Mouse (Mus musculus): ENCODE measurements at regions not wholly inside any gene's neighbourhood (a gene's known extent, or its start where the extent isn't known, plus 50 kb on each side); places are given as distances from the start of the nearest gene placed in this dataset.

DNA sequence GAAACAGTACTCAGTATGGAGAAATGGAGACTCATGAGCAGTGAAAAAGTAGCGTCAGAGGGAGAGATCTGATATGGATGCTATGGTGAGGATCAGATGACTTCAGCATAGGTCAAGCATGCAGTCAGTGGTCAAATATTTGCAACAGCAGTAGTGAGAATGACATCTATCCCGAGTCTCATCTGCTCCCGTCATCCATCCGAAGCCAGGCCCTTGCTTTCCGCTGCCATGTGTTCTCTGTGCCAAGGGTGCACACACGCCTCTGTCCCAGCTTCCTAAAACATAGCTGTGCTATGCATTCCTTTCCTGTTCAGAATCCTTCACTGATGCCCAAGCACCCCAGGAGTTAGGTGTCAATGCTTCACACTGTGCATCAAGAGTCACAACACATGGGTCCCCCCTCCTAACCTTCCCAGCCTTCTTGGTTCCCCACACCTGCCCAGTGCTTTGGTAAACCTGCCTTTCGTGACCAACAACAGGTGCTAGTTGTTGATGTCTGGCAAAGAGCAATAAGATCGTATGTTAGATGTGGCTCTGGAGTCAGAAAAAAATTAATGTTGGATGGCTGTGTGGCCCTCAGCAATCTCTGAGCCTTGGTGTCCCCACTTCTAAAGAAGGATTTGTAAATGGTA is 85.1 kb upstream of the Bcl6 start:
- DNase-seq: no peak
- intact Hi-C loops (cut with DNase I): no loop called here

DNA sequence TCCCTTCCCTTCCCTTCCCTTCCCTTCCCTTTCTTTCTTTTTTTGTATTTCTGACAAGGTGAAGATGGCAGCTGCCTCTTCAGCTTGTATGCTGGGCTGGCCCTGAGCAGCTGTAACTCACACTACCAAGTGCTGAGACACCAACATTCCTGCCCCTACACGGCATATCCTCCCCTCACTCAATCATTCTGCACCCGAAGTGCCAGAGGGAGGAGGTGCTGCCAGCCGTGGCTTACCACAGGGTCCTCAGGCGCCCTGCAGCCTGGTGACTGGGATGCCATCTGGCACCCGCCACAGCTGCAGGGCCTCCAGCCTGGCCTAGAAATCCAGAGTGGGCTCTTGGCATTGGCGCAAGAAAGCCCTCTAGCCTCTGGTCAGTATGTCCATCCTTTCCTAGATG is 84.4 kb upstream of the Bcl6 start:
- no peak for DNase-seq

DNA sequence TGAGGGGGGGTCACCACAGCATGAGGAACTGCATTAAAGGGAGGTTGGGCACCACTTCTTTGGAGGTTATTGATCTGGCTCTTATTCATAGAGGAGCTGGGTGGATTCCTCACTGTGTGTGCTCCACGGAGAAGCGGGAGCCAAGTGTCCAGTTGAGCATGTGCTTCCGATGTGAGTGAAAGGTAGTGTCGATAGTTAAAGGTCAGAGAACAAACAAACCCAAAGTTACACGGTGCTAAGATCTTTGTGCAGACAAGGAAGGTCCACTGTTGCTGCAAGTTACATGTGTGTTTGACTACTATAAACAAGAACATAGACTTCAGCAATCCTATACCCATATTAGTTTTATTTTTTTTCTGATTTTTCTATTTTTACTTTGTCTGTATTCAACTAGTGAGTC is 80.8 kb upstream of the Bcl6 start:
- DNase-seq: no peak
- intact Hi-C loops (cut with DNase I): no loop called here

More for the DNA sequence above, 84.4 kb upstream of the Bcl6 start:
- intact Hi-C loops (cut with DNase I): no loop called here

DNA sequence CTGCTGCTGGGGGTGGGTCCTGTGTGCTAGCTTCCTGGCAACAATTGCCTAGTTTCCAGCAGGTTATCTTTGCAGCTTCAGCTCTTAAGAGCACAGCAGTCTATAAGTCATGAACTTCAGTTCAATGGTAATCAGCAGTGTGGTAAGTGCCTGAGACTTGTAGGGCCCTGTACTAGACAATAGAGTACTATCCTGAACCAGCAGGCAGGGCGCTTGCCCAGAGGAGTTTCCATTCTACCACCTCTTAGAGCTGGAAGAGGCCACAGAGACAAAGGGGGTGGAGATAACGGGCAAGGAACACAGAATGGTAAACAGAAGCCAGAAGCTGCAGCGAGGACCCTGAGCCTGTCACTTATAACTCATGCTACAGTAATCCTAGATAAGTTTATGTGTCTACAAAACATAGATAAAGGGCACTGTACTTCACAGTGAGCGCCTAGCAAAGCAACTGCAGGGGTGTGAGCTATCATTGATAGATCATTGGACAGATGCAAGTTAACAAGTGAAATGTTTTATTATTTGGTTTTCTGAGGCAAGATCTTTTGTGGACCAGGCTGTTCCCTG is 79.7 kb upstream of the Bcl6 start:
- DNase-seq: no peak
- intact Hi-C loops (cut with DNase I): no loop called here

DNA sequence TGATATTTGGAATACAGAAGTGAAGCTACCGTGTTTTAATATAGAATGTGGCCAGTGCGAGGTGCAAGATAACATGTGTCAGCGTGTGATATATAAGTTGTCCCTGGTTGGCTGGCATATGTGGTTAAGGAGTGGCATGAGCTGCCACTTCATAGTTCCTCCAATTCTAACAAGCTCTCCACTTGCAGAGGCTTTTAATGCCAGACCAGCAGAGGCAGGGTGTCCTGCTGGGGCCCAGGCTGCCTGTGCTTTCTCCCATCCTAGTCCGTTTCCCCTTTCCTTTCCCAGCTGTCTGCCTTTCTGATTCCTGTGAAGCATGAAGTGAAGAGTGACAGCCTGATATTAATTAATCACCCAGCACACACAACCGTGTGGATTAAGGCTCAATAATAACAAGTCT is 73.7 kb upstream of the Bcl6 start:
- intact Hi-C loops (cut with DNase I): loop anchor here (5.0 kb wide), 1 partner anchor 115 kb away; no protein-coding TSS in a partner anchor
- no peak for DNase-seq

DNA sequence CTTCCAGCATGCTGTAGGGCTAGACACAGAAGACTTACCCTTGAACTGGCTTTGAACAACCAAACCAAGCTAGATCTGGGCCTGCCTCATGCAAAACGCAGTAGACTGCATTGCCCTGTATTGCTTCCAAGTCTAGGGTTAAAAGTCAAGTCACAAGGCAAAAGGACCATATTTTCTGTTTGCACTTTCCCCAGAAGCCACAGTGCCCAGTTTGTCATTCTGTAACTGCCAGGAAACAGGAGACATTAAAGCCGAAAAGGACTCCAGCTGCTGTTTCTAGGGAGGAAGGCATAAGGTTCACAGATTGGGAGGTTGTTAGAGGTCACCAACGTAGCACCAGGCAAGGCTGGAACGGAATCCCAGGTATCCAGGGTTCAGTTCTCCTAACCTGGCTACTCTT is 72.8 kb upstream of the Bcl6 start:
- intact Hi-C loops (cut with DNase I): loop anchor here (5.0 kb wide), 1 partner anchor 116 kb away; no protein-coding TSS in a partner anchor
- DNase-seq: no peak

DNA sequence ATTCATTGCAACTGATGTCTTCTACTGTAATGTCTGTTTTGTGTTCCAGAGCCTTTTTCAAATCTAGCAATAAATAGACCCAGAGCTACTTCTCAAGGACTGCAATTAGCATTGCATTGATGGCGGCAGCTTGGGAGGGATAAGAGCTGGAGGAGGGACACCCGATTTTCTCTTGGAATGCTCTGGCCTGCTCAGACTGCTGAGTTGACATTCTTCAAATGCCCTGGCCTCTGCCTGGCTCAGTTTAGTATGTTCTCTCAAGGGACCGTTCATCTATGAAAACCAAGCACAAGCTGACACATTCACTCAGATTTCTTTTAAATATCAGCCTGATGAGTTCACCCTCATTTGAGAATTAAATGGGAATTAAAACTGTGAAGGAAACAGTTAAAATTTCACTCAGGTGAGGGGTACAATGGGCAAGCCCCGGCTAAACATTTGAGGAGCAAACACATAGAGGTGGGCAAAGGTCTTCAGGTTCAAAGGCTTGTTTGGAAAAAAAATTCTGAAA is 70.5 kb upstream of the Bcl6 start:
- no peak for DNase-seq

DNA sequence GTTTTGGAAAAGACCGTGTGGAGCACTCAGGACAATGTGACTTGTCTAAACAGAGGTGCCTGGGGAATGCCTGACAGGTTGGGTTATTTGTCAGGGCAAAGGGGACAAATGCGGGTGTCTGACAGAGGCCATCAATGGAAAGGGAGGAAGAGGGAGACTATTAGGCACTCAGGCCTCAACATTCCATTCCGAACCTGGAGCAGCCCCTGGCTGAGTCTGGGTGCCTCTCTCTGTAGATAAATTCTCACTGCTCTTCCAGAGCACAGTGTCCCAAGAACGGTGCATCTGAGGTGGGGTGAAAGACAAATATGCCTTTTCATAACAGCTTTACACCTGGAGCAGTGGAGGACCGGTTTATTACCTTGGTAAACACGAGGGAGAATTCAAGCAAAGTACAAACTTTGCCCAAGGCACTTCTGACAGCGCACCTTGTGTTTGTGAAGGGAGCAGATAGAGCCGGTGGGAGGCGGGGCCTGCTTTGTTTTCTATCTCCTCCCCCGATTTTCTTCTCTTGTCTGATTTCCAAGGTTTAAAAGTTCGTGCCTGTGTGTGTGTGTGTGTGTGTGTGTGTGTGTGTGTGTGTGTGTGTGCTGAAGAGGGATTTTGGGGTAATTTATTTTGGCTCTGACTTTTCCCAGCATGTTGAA is 68.4 kb upstream of the Bcl6 start:
- no peak for DNase-seq
- intact Hi-C loops (cut with DNase I): no loop called here

More for the DNA sequence above, 70.5 kb upstream of the Bcl6 start:
- intact Hi-C loops (cut with DNase I): no loop called here

DNA sequence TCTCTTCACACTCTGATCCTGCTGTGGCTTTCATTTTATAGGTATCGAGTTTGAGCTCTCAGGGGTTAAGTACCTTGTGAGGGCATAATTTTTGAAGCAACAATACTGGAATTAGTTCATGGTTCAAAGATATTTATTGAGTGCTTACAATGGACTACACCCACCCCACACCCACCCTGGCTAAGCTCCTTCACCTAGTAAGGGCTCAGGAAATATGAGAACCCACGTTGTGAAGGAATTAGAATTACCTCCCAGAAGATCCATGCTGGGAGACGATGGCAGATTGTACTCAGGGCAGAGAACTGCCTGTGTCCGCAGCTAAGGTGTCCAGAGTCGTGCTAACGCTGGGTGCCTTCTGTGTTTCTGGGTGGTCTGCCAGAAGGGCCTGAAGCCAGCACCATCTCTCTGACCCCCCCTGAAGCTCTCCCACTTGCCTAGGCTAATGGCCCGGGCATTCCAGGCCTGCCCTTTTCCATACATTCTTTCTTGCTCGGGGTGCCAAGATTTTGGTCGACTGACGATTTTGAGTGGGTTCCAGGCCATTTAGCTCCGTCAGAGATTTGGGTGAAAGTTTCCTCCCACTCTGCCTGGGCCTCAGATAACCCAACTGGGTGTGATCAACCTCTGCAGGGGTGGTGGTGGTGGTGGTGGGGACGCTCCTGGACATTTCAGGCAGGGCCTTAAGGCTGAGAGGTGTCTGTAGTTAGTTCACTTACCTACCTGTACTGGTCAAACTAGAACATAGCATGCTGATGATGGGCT is 67.7 kb upstream of the Bcl6 start:
- intact Hi-C loops (cut with DNase I): no loop called here
- DNase-seq: no peak

DNA sequence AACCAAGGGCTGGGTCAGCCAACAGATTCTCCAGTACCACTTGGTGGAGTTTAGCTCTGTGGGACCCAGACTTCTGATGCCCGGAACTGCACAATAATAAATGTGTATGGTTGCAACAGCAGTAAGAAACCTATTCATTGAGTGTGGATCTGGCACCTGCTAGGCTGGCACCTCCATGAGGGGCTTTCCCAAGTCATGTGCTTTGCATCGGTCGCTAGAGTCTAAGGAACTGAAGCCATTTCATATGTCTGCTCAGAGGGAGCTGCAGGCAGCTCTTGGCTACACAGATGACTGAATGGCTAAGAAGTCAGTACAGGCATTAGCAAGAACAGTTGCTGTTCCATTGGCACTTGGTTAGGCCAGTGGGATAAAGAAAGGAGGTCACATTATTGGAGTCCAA is 65.6 kb upstream of the Bcl6 start:
- intact Hi-C loops (cut with DNase I): no loop called here
- no peak for DNase-seq

DNA sequence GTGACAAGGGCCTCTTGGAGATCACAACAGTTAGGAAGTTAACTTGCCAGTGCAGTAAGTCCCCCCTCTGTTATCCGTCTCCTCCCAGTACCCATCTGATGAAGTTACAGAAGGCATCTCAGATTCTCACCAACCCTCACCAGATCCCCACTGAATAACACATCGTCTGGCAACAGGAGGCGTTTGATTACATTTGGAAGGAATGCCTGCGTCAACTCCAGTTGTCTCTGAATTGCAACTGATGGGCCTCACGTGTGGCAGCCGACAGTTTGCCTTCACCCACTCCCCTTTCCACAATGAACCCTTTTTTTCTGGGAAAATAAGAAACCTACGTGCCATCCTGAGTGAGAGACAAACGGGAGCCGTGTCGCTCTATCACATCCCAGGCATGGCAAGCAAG is 64.8 kb upstream of the Bcl6 start:
- no peak for DNase-seq
- intact Hi-C loops (cut with DNase I): no loop called here

DNA sequence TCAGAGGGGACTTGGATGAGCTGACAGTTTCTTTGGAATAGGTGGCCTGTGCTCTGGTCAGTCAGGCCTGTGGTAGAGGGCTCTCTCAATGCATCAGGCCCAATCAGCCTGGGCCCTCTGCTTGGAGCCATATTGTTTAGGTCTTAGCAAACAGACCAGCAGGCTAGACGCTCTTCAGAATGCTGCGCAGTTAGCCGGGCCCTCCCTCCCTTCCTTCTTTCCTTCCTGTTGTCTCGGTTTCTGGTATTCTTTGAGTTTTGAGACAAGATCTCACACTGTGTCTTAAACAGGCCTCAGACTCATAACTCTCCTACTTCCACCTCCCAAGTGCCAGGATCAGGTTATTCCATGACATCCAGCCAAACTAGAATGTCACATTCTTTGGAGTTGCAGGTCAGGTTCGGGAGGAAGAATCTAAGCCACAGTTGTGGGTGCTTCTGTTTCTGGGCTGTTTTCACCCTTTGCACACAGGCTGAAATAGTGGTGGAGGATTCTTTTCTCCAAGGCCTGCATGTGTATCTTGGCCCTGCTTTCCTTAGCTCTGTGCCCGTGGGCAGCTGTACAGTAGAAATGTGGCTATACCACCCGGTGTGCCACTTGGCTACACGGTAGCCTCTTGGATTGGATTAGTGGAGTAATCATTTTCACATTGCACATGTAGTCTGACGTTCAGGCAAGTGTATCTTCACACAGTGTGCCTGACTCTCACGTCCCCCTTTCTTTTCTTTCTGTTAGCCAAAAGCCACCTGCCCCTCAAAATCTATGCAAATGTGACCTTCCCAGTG is 62.4 kb upstream of the Bcl6 start:
- intact Hi-C loops (cut with DNase I): no loop called here

DNA sequence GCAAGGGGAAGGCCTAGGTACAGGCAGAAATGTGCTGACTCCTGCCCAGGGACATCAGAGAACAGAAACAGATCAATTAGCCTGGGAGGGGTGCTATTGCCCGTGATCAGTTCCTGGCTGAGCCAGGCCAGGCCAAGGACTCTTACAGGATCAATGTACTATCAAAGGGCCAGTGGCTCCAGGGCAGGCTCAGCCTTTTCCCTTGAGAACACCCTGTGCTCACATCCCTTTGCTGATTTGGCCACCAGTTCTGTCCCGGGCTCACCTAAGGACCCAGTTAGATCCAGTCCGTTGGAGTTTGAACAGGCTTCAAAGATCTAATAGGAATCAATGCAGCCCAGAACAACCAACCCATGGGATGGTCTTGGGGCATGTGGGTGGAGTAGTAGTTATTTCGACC is 55.1 kb upstream of the Bcl6 start:
- intact Hi-C loops (cut with DNase I): no loop called here
- no peak for DNase-seq

More for the DNA sequence above, 62.4 kb upstream of the Bcl6 start:
- no peak for DNase-seq

DNA sequence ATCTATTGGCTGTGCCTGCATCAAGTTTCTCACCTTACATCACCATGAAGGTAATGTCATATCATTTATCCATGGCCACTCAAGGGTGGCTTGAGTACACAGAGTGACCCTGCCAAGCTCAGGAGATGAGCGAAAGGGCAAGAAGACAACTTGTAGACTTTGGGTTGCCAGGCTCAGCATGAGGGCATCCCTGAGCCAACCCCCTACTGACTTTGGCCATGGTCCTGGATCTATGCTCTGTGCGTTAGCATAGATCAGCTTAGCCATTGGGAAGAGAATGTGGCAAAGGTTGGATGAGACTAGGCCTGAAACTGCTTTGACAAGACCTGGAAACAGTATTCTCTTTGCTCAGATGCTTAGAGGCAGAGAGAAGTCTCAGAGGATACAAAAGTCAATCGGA is 54.3 kb upstream of the Bcl6 start:
- no peak for DNase-seq
- intact Hi-C loops (cut with DNase I): no loop called here

DNA sequence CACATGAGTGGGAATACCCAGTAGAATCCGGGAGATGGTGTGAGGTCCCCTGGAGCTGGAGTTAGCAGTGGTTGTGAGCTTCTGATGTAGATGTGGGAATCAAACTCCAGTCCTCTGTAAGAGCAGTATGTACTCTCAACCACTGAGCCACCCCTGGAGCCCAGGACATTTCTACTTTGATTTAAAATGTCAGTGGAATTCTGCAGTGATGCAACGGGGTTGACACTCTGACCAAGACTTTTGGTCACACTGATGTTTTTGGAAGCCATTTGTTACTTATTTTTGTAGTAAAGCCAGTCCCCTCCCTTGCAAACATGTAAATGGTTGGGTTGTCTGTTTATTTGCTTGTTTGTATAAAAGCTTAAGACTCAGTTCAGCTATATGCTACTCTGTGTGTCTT is 53.6 kb upstream of the Bcl6 start:
- intact Hi-C loops (cut with DNase I): no loop called here
- no peak for DNase-seq

DNA sequence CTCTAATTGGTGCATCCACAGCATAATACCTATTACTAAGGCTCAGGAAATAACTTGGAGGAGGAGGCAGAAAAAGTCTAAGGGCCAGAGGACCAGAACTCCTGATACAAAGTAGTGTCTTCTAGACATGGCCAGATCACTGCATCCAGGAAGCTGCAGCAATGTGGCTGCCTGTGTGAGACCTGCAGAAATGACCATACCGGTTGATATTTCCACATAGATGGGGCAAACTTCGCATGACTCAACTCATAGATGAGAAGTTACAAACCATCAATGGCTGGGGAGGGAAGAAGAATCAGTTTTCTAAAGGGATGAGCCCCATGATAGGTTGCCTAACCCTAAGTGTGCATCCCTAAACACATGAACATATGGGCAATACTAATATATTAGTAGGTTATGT is 52.8 kb upstream of the Bcl6 start:
- intact Hi-C loops (cut with DNase I): no loop called here
- DNase-seq: no peak

DNA sequence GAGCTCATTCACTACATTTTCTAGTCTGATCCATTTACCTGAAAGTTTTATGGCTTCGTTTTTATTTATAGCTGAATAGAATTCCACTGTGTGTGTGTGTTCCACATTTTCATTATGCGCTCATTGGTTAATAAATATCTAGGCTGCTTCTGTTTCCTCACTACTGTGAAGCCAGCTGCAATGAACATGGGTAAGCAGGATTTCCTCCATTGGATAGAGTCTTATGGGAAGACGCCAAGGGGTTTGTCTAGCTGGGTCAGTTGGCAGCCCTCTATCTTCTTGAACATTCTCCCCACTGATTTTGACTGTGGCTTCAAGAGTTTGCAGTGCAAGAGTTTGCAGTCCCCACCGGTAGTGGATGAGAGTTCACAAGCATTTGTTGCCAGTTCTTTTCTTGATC is 51.1 kb upstream of the Bcl6 start:
- DNase-seq: peak in 1 of 2 experiments; percentile 12
- intact Hi-C loops (cut with DNase I): no loop called here

Measured in heart, postnatal 14 days (tissue).